Mouse (Mus musculus): ENCODE results near the gene Blm.

Blm gene

GRCm38 (mm10) chr7:80412279-80412678 is 122.6 kb downstream of the Blm start:
- DNase-seq (ENCODE audit: low read depth in 1 of 2, low spot score in 2 of 2) = no peak

GRCm38 (mm10) chr7:80410380-80410779 is 124.5 kb downstream of the Blm start:
- DNase-seq (ENCODE audit: low read depth in 1 of 2, low spot score in 2 of 2) = no peak

GRCm38 (mm10) chr7:80407712-80408111 is 127.2 kb downstream of the Blm start:
- DNase-seq (ENCODE audit: low read depth in 1 of 2, low spot score in 2 of 2) = no peak

DNA sequence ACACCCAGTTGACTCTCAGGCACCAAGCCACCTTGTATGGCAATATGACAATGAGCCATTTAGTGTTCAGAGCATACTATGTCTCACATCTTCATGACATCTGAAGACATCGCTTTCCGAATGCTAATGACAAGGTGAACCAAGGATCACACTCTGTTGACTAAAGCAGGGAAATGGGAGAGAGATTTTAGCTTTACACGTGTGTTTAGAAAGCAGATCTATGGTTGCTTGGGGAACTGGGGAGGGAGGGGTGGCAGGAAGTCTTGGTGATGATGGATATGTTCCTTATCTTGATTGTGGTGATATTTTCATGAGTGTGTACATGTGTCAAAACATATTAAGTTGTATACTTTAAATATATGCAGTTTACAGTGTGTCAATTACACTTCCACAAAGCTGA is 128.7 kb downstream of the Blm start:
- no peak for DNase-seq (ENCODE audit: low read depth in 1 of 2, low spot score in 2 of 2)

- no peak for DNase-seq (ENCODE audit: low read depth in 1 of 2, low spot score in 2 of 2)
Measured at GRCm38 (mm10) chr7:80405188-80405695, 129.7 kb downstream of the Blm start, which contains the start of gene Furin. TSS of gene Furin (minus strand) at chr7:80405436.
